Mouse (Mus musculus): ENCODE measurements around the gene Sfxn3.

Gene Sfxn3

GRCm38 (mm10) chr19:45046523-45047321 is 581 bp upstream of the Sfxn3 start:
- peak; percentile 64 to 68 for DNase-seq (ENCODE audit: low spot score in 2 of 2)

- DNase-seq (ENCODE audit: low spot score in 2 of 2), result peak; percentile 67 to 81
These were observed 786 bp downstream of the Sfxn3 start for GRCm38 (mm10) chr19:45047935-45048643.

GRCm38 (mm10) chr19:45048644-45049365 is 1.5 kb downstream of the Sfxn3 start:
- DNase-seq (ENCODE audit: low spot score in 2 of 2), result no peak

GRCm38 (mm10) chr19:45049523-45049922 is 2.2 kb downstream of the Sfxn3 start:
- no peak for DNase-seq (ENCODE audit: low spot score in 2 of 2)

GRCm38 (mm10) chr19:45053451-45053850 is 6.1 kb downstream of the Sfxn3 start:
- no peak for DNase-seq (ENCODE audit: low spot score in 2 of 2)

- DNase-seq (ENCODE audit: low spot score in 2 of 2), result no peak
These were observed 7.8 kb downstream of the Sfxn3 start for GRCm38 (mm10) chr19:45054892-45055690.

- DNase-seq (ENCODE audit: low spot score in 2 of 2), result peak in 1 of 2 experiments; percentile 36
These were observed 9.1 kb downstream of the Sfxn3 start for GRCm38 (mm10) chr19:45056364-45056763.

- DNase-seq (ENCODE audit: low spot score in 2 of 2), result no peak
These were observed 9.8 kb downstream of the Sfxn3 start for GRCm38 (mm10) chr19:45056908-45057698.

GRCm38 (mm10) chr19:45057724-45058112 is 10.4 kb downstream of the Sfxn3 start:
- DNase-seq (ENCODE audit: low spot score in 2 of 2), result no peak

- DNase-seq (ENCODE audit: low spot score in 2 of 2), result peak; percentile 90 to 93
These were observed 11.0 kb downstream of the Sfxn3 start for GRCm38 (mm10) chr19:45058113-45058839.

GRCm38 (mm10) chr19:45058841-45059240 is 11.5 kb downstream of the Sfxn3 start:
- no peak for DNase-seq (ENCODE audit: low spot score in 2 of 2)

- peak; percentile 46 to 57 for DNase-seq (ENCODE audit: low spot score in 2 of 2)
These were observed 16.4 kb downstream of the Sfxn3 start for GRCm38 (mm10) chr19:45063565-45064292.

- no peak for DNase-seq (ENCODE audit: low spot score in 2 of 2)
These were observed 17.9 kb downstream of the Sfxn3 start for GRCm38 (mm10) chr19:45065226-45065625.

- no peak for DNase-seq (ENCODE audit: low spot score in 2 of 2)
These were observed 19.9 kb downstream of the Sfxn3 start for GRCm38 (mm10) chr19:45067170-45067569.

GRCm38 (mm10) chr19:45067758-45068510 is 20.6 kb downstream of the Sfxn3 start:
- no peak for DNase-seq (ENCODE audit: low spot score in 2 of 2)

GRCm38 (mm10) chr19:45073871-45074542 is 26.7 kb downstream of the Sfxn3 start:
- DNase-seq (ENCODE audit: low spot score in 2 of 2), result peak; percentile 81 to 82

- DNase-seq (ENCODE audit: low spot score in 2 of 2), result peak; percentile 86 to 88
These were observed 27.4 kb downstream of the Sfxn3 start, which contains the start of gene Kazald1 for GRCm38 (mm10) chr19:45074580-45075322. Gene Kazald1, plus strand, starts transcription at chr19:45075241.
